In genomic region chr19:53891569-53891968, GRCm38 (mm10) we compare ENCODE assay signal across 9 mouse cellular contexts. TPM values are rescaled to one million over a fixed set of nuclear protein-coding genes. Genes with fewer than 3 reads are reported as not detected.
A peak's percentile ranks its signal among the peaks of the same experiment; 100 is the strongest.
DNase-seq lines count a peak whose midpoint lies in the region; ATAC-seq lines count a peak whose summit lies in the region.
"Had no signal": no experiment of that assay in that cellular context is flagged by ENCODE, and none has a peak within 500 bp of the region (broad histone marks: within the 10 kb centered on the region; RNA-seq: fewer than 3 reads in every experiment).

No protein-coding gene starts in this region.

- H3K9me3 ChIP-seq in kidney, embryonic 14.5 days (ENCODE audit: control insufficient read depth, low read length), result no peaks in the 10 kb centered on the region
- no peaks in the 10 kb centered on the region for H3K9me3 ChIP-seq in limb, embryonic 15.5 days

- H3K9ac ChIP-seq in kidney, embryonic 14.5 days (ENCODE audit: low read depth, low read length), result no peak overlapping the region
- H3K9ac ChIP-seq in limb, embryonic 15.5 days, result no peak overlapping the region

- no peak for DNase-seq in kidney, postnatal 4 days
- peak; percentile 34 for DNase-seq in thymus, postnatal 25 days
- no peak for DNase-seq in thymus, adult 18-20 months
- peak; percentile 23 for DNase-seq in testis, postnatal 10 days (ENCODE audit: low spot score)
- no peak for DNase-seq in layer of hippocampus, postnatal 25 days (ENCODE audit: extremely low spot score in 1 of 2, low spot score in 1 of 2)
- no peak for DNase-seq in layer of hippocampus, postnatal 14 days (ENCODE audit: low spot score in 2 of 2)
- DNase-seq: cerebellum, adult 18-20 months had no signal

- H3K27ac ChIP-seq in kidney, embryonic 14.5 days (ENCODE audit: low read depth, low read length), result peak overlapping the region; percentile 59; the same call in 1 of the 2 replicates
- H3K27ac ChIP-seq in limb, embryonic 15.5 days, result peak overlapping the region; percentile 91

- no peak for ATAC-seq in kidney, embryonic 14.5 days (ENCODE audit: low FRiP score, low TSS enrichment)
- ATAC-seq in limb, embryonic 15.5 days (ENCODE audit: insufficient number of reproducible peaks, low FRiP score, low TSS enrichment, low read depth), result no peak

- no peak overlapping the region for H3K4me2 ChIP-seq in kidney, embryonic 14.5 days (replicated peaks; ENCODE audit: low read depth, low read length)
- H3K4me2 ChIP-seq in limb, embryonic 15.5 days, result no peak overlapping the region

- H3K4me1 ChIP-seq in kidney, embryonic 14.5 days (ENCODE audit: control insufficient read depth, insufficient read depth, low read length), result peaks cover 12% of the 10 kb centered on the region; the same call in 1 of the 2 replicates
- peaks cover 57% of the 10 kb centered on the region for H3K4me1 ChIP-seq in limb, embryonic 15.5 days

- H3K27me3 ChIP-seq in kidney, embryonic 14.5 days (ENCODE audit: control insufficient read depth, insufficient read depth, low read length), result no peaks in the 10 kb centered on the region
- H3K27me3 ChIP-seq in limb, embryonic 15.5 days, result no peaks in the 10 kb centered on the region

- no peaks in the 10 kb centered on the region for H3K36me3 ChIP-seq in kidney, embryonic 14.5 days (ENCODE audit: control insufficient read depth, insufficient read depth, low read length)
- H3K36me3 ChIP-seq in limb, embryonic 15.5 days, result no peaks in the 10 kb centered on the region

- no peak overlapping the region for H3K4me3 ChIP-seq in kidney, embryonic 14.5 days (ENCODE audit: low read length)
- H3K4me3 ChIP-seq in limb, embryonic 15.5 days, result no peak overlapping the region

- WGBS in kidney, embryonic 14.5 days, result 87% methylated on average over 2 of the region's 2 CpGs
- 79% methylated on average over 2 of the region's 2 CpGs for WGBS in limb, embryonic 15.5 days

RNA-seq across cellular contexts. Expression of gene Pdcd4, which starts 0.5 kb away (rescaled TPM):
- polyA plus RNA-seq in kidney, embryonic 14.5 days (2014; fragmentation: Nextera tagmentation; extraction: Ambion mirVana), result 134 and 136 TPM in 2 replicates
- polyA plus RNA-seq in limb, embryonic 15.5 days (2015; fragmentation: Nextera tagmentation; extraction: Ambion mirVana), result 98.4 and 108 TPM in 2 replicates
- 100 to 1,000 TPM; 118 to 120 TPM for total RNA-seq in layer of hippocampus, postnatal 25 days (2021)
- total RNA-seq in layer of hippocampus, postnatal 14 days (2021), result 100 to 1,000 TPM; 121 TPM

RNA-seq across cellular contexts. Expression of gene Shoc2, which starts 52.5 kb away (rescaled TPM):
- polyA plus RNA-seq in kidney, embryonic 14.5 days (2014; fragmentation: Nextera tagmentation; extraction: Ambion mirVana), result 34.3 and 59.6 TPM in 2 replicates
- polyA plus RNA-seq in limb, embryonic 15.5 days (2015; fragmentation: Nextera tagmentation; extraction: Ambion mirVana), result 48.5 and 48.9 TPM in 2 replicates
- total RNA-seq in layer of hippocampus, postnatal 25 days (2021), result 10 to 100 TPM; 47.8 to 49.1 TPM
- total RNA-seq in layer of hippocampus, postnatal 14 days (2021), result 10 to 100 TPM; 45.6 to 46.8 TPM

RNA-seq across cellular contexts. Expression of gene Bbip1, which starts 52.9 kb away (rescaled TPM):
- 96.8 and 137 TPM in 2 replicates for polyA plus RNA-seq in kidney, embryonic 14.5 days (2014; fragmentation: Nextera tagmentation; extraction: Ambion mirVana)
- 59.5 and 62.5 TPM in 2 replicates for polyA plus RNA-seq in limb, embryonic 15.5 days (2015; fragmentation: Nextera tagmentation; extraction: Ambion mirVana)
- 10 to 100 TPM; 53.3 to 54.2 TPM for total RNA-seq in layer of hippocampus, postnatal 25 days (2021)
- 10 to 100 TPM; 66.0 to 74.4 TPM for total RNA-seq in layer of hippocampus, postnatal 14 days (2021)

Comparison
In these comparisons a context has a peak if more than half of its experiments do, and no peak if none do; other contexts are left out.
1. DNase-seq: peak in thymus, postnatal 25 days (single experiment) and testis, postnatal 10 days (single experiment); none in kidney, postnatal 4 days (0 of 2), thymus, adult 18-20 months (0 of 2), layer of hippocampus, postnatal 25 days (0 of 2) and layer of hippocampus, postnatal 14 days (0 of 2).